Mouse (Mus musculus) liver, adult 2 months (tissue): ENCODE measurements around the gene Tmem170b. TPM values are rescaled to one million over a fixed set of nuclear protein-coding genes. Genes with fewer than 3 reads are reported as not detected.
"Not testable (repeated sequence)": the region's sequence is repeated elsewhere in the genome, so short reads cannot be mapped to it uniquely, and the experiment has no call there.

ENCODE experiments used
- DNase-seq: peaks from one replicate; pipeline ENCODE4 v3.0.0-alpha.2; 2011; ENCODE audit warnings: low read depth, low spot score; ENCODE audit errors: extremely low read depth
- H3K27ac ChIP-seq: fragments of 200-500 bp; replicated peaks from 2 replicates; pipeline ENCODE4 v1.5.1; 2012; ENCODE audit warnings: low read depth, mild to moderate bottlenecking, control low read depth, inconsistent platforms, low read length; ENCODE audit not compliant: insufficient read depth
- H3K27me3 ChIP-seq: fragments of 200-500 bp; 2 replicates; pipeline ENCODE4 v1.6.1; 2012; ENCODE audit warnings: mild to moderate bottlenecking, moderate library complexity, low read length, inconsistent platforms; ENCODE audit not compliant: control insufficient read depth, insufficient read depth
- H3K36me3 ChIP-seq: fragments of 200-500 bp; 2 replicates; pipeline ENCODE4 v1.6.1; 2012; ENCODE audit warnings: low read length, inconsistent platforms; ENCODE audit not compliant: control insufficient read depth, insufficient read depth
- H3K4me1 ChIP-seq: fragments of 200-500 bp; 2 replicates; pipeline ENCODE4 v1.6.1; 2011; ENCODE audit warnings: low read length; ENCODE audit not compliant: control insufficient read depth, insufficient read depth
- H3K4me3 ChIP-seq: fragments of 200-500 bp; 2 replicates; pipeline ENCODE4 v1.5.1; 2011; ENCODE audit warnings: low read depth, mild to moderate bottlenecking, control low read depth, low read length, moderate library complexity; ENCODE audit not compliant: insufficient read depth
- H3K79me2 ChIP-seq: fragments of 200-500 bp; 2 replicates; pipeline ENCODE4 v1.6.1; 2012; ENCODE audit warnings: inconsistent platforms, mild to moderate bottlenecking, low read length, moderate library complexity; ENCODE audit not compliant: control insufficient read depth, insufficient read depth
- H3K9ac ChIP-seq: fragments of 200-500 bp; 2 replicates; pipeline ENCODE4 v1.6.1; 2012; ENCODE audit warnings: low read depth, mild to moderate bottlenecking, control low read depth, inconsistent platforms, low read length
- CTCF ChIP-seq: fragments of 200-500 bp; IDR thresholded peaks from 2 replicates; pipeline ENCODE4 v1.5.1; 2011; ENCODE audit warnings: low read depth, low read length, control low read depth
- POLR2A ChIP-seq: fragments of 200-500 bp; IDR thresholded peaks from 2 replicates; pipeline ENCODE4 v1.6.1; 2011; ENCODE audit warnings: low read length, control low read depth; ENCODE audit not compliant: insufficient read depth; ENCODE audit errors: extremely low read depth
- WGBS: fragments of 180-500 bp; shearing (Covaris S2); methylation state at CpG from one replicate; pipeline ENCODE4 v1.1.7; 2018; 5-methylcytosine and 5-hydroxymethylcytosine counted together
- polyA plus RNA-seq: library from polyadenylated mRNA; depleted of rRNA; stranded (reverse); fragments of >200 nt; gene quantifications from 2 replicates; pipeline ENCODE4 v1.2.3, GENCODE M21; 2012
- total RNA-seq: library from RNA; depleted of rRNA; stranded (reverse); fragments of >200 nt; gene quantifications from 2 replicates; pipeline ENCODE4 v1.2.3, GENCODE M21; 2014

Tmem170b gene
- total and polyA plus RNA-seq, 2 experiments, result 4.4 to 9.5 TPM

- 86% methylated on average over 14 of the region's 14 CpGs for WGBS
- no peak overlapping the region for H3K27ac ChIP-seq
- no peak for DNase-seq
Observed at GRCm38 (mm10) chr13:41663501-41664195, 57.9 kb downstream of the Tmem170b start.

GRCm38 (mm10) chr13:41669951-41670350, 64.2 kb downstream of the Tmem170b start:
- WGBS, result 98% methylated on average over 2 of the region's 2 CpGs
- H3K27me3 ChIP-seq, result no peaks in the 10 kb centered on the region
- no peak for TF ChIP-seq CTCF
- no peak for TF ChIP-seq POLR2A

More at GRCm38 (mm10) chr13:41663501-41664195, 57.9 kb downstream of the Tmem170b start:
- no peak overlapping the region for H3K9ac ChIP-seq
- no peaks in the 10 kb centered on the region for H3K79me2 ChIP-seq
- no peaks in the 10 kb centered on the region for H3K4me1 ChIP-seq
- no peaks in the 10 kb centered on the region for H3K27me3 ChIP-seq
- H3K4me3 ChIP-seq, result no peak overlapping the region
- no peaks in the 10 kb centered on the region for H3K36me3 ChIP-seq
- TF ChIP-seq CTCF (no peak), POLR2A (no peak)

GRCm38 (mm10) chr13:41670386-41671130, 64.9 kb downstream of the Tmem170b start:
- H3K27ac ChIP-seq, result no peak overlapping the region
- H3K79me2 ChIP-seq, result no peaks in the 10 kb centered on the region
- H3K27me3 ChIP-seq, result no peaks in the 10 kb centered on the region
- TF ChIP-seq POLR2A, result no peak
- TF ChIP-seq CTCF, result no peak
- DNase-seq, result no peak
- no peaks in the 10 kb centered on the region for H3K36me3 ChIP-seq
- no peak overlapping the region for H3K9ac ChIP-seq
- 71% methylated on average over 7 of the region's 7 CpGs for WGBS
- H3K4me3 ChIP-seq, result no peak overlapping the region
- H3K4me1 ChIP-seq, result no peaks in the 10 kb centered on the region

More at GRCm38 (mm10) chr13:41669951-41670350, 64.2 kb downstream of the Tmem170b start:
- no peak overlapping the region for H3K9ac ChIP-seq
- no peak for DNase-seq
- H3K36me3 ChIP-seq, result no peaks in the 10 kb centered on the region
- no peak overlapping the region for H3K4me3 ChIP-seq
- H3K4me1 ChIP-seq, result no peaks in the 10 kb centered on the region
- H3K27ac ChIP-seq, result no peak overlapping the region
- no peaks in the 10 kb centered on the region for H3K79me2 ChIP-seq

- no peaks in the 10 kb centered on the region for H3K4me1 ChIP-seq
- no peaks in the 10 kb centered on the region for H3K27me3 ChIP-seq
- no peaks in the 10 kb centered on the region for H3K79me2 ChIP-seq
- H3K9ac ChIP-seq, result no peak overlapping the region
- no peak overlapping the region for H3K27ac ChIP-seq
- TF ChIP-seq POLR2A, result no peak
- TF ChIP-seq CTCF, result no peak
- H3K36me3 ChIP-seq, result no peaks in the 10 kb centered on the region
- WGBS, result 93% methylated on average over 11 of the region's 11 CpGs
- H3K4me3 ChIP-seq, result no peak overlapping the region
- no peak for DNase-seq
Observed at GRCm38 (mm10) chr13:41671136-41671705, 65.5 kb downstream of the Tmem170b start.

- H3K27ac ChIP-seq, H3K4me3 ChIP-seq, H3K79me2 ChIP-seq, H3K9ac ChIP-seq, H3K4me1 ChIP-seq, H3K27me3 ChIP-seq, DNase-seq, H3K36me3 ChIP-seq: not testable (repeated sequence)
- WGBS, result 58% methylated on average over 5 of the region's 5 CpGs
Observed at GRCm38 (mm10) chr13:41672904-41673303, 67.2 kb downstream of the Tmem170b start.

GRCm38 (mm10) chr13:41673541-41673940, 67.8 kb downstream of the Tmem170b start:
- H3K36me3 ChIP-seq, result no peaks in the 10 kb centered on the region
- 81% methylated on average over 4 of the region's 4 CpGs for WGBS
- no peak overlapping the region for H3K4me3 ChIP-seq
- no peaks in the 10 kb centered on the region for H3K27me3 ChIP-seq
- DNase-seq, result no peak
- H3K79me2 ChIP-seq, result no peaks in the 10 kb centered on the region
- no peaks in the 10 kb centered on the region for H3K4me1 ChIP-seq
- H3K9ac ChIP-seq, result no peak overlapping the region
- no peak overlapping the region for H3K27ac ChIP-seq
- TF ChIP-seq CTCF, result no peak

GRCm38 (mm10) chr13:41674608-41675007, 68.9 kb downstream of the Tmem170b start:
- DNase-seq, H3K27ac ChIP-seq, H3K36me3 ChIP-seq, H3K79me2 ChIP-seq, H3K27me3 ChIP-seq, H3K4me3 ChIP-seq, H3K4me1 ChIP-seq, H3K9ac ChIP-seq: not testable (repeated sequence)
- 93% methylated on average over 9 of the region's 9 CpGs for WGBS
